Mouse (Mus musculus) erythroblast, embryonic 14.5 days (primary cell): ENCODE results near the gene L3mbtl3. TPM values are rescaled to one million over a fixed set of nuclear protein-coding genes. Genes with fewer than 3 reads are reported as not detected.

Source experiments
- H3K27me3 ChIP-seq: 2 replicates; pipeline ENCODE4 v1.6.1; 2012; ENCODE audit warnings: inconsistent platforms; ENCODE audit not compliant: control insufficient read depth
- H3K36me3 ChIP-seq: 2 replicates; pipeline ENCODE4 v1.6.1; 2012; ENCODE audit warnings: mild to moderate bottlenecking, inconsistent platforms; ENCODE audit not compliant: control insufficient read depth
- H3K4me1 ChIP-seq: 2 replicates; pipeline ENCODE4 v1.6.1; 2012; ENCODE audit warnings: inconsistent platforms; ENCODE audit not compliant: control insufficient read depth
- H3K4me3 ChIP-seq: replicated peaks from 2 replicates; pipeline ENCODE3; 2012; ENCODE audit warnings: moderate library complexity, mild to moderate bottlenecking, inconsistent platforms
- H3K9me3 ChIP-seq: 2 replicates; pipeline ENCODE4 v1.6.1; 2012; ENCODE audit warnings: low read length, inconsistent platforms, mixed read lengths; ENCODE audit not compliant: control insufficient read depth
- GATA1 ChIP-seq: IDR thresholded peaks from 2 replicates; pipeline ENCODE4 v1.6.1; 2012; ENCODE audit warnings: low read length, inconsistent platforms, mixed read lengths
- TAL1 ChIP-seq: IDR thresholded peaks from 3 replicates; pipeline ENCODE4 v1.6.1; 2012; ENCODE audit warnings: low read length, inconsistent platforms, mixed read lengths
- polyA plus RNA-seq: library from polyadenylated mRNA; stranded (reverse); fragments of >175 nt; gene quantifications from 2 replicates; pipeline ENCODE4 v1.2.3, GENCODE M21; 2012

The L3mbtl3 gene
- polyA plus RNA-seq, 1 experiment, result 0.02 TPM

GRCm38 (mm10) chr10:26229488-26229887, 146.3 kb downstream of the L3mbtl3 start, which contains the start of gene Samd3:
Gene Samd3, plus strand, starts transcription at chr10:26229707.
- no peaks in the 10 kb centered on the region for H3K27me3 ChIP-seq
- H3K4me1 ChIP-seq, result no peaks in the 10 kb centered on the region
- no peaks in the 10 kb centered on the region for H3K9me3 ChIP-seq
- TF ChIP-seq GATA1, result no peak
- TF ChIP-seq TAL1, result no peak
- no peaks in the 10 kb centered on the region for H3K36me3 ChIP-seq
- no peak within 1 kb of the TSS for H3K4me3 ChIP-seq

DNA sequence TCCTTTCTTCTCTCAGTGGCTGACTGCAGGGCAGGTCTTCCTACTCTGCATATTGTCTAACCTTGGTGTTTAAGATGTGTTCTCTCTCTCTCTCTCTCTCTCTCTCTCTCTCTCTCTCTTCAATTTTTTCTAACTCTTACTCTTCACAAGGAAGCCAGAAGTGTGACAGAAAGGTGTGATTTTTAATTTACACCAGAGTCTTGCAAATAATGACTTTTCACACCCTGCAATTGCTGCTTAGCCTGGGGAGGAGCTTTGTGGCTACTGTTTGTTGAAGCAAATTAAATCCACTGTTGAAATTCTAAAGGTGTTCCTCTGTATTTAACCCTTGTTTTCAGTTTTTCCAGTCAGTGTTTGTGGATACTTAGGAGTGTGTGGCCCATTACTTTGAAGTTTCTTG, 147.6 kb downstream of the L3mbtl3 start:
- H3K4me3 ChIP-seq, result no peak overlapping the region
- no peaks in the 10 kb centered on the region for H3K36me3 ChIP-seq
- H3K9me3 ChIP-seq, result no peaks in the 10 kb centered on the region
- TF ChIP-seq TAL1 (no peak), GATA1 (no peak)
- H3K27me3 ChIP-seq, result no peaks in the 10 kb centered on the region
- no peaks in the 10 kb centered on the region for H3K4me1 ChIP-seq

GRCm38 (mm10) chr10:26226734-26227133, 149.0 kb downstream of the L3mbtl3 start:
- Histone ChIP-seq H3K36me3 (no peaks in the 10 kb centered on the region), H3K27me3 (no peaks in the 10 kb centered on the region), H3K9me3 (no peaks in the 10 kb centered on the region), H3K4me3 (no peak overlapping the region), H3K4me1 (no peaks in the 10 kb centered on the region)
- TF ChIP-seq GATA1 (no peak), TAL1 (no peak)

DNA sequence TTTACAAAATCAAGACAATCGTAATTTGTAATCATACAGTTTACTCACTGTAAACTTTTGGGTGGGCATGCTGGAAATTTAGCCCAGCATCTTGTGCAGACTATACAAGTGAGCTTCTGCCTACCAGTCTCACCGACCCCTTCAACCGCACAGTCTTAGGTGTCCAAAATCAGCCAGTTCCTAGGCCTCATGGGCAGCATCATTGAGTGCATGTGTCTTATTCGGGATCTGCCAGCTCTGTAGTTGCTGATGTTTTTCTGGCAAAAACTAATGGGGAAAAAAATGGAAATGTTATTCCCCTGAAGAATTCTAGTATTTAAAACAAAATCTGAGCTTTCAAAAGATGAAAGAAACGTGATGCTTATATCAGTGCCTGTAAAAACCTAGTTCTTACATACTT, 149.5 kb downstream of the L3mbtl3 start:
- no peaks in the 10 kb centered on the region for H3K36me3 ChIP-seq

More for the DNA sequence above, 149.5 kb downstream of the L3mbtl3 start:
- no peaks in the 10 kb centered on the region for H3K9me3 ChIP-seq
- H3K27me3 ChIP-seq, result no peaks in the 10 kb centered on the region
- TF ChIP-seq TAL1, result no peak
- no peak for TF ChIP-seq GATA1
- no peak overlapping the region for H3K4me3 ChIP-seq
- H3K4me1 ChIP-seq, result no peaks in the 10 kb centered on the region

Other genes starting within 250 kb of the L3mbtl3 start
- not detected in 2 replicates for gene Samd3, start 146.3 kb downstream of the L3mbtl3 start, polyA plus RNA-seq